Mouse (Mus musculus): Measurements from ENCODE around the gene Blcap.

Gene Blcap

DNA sequence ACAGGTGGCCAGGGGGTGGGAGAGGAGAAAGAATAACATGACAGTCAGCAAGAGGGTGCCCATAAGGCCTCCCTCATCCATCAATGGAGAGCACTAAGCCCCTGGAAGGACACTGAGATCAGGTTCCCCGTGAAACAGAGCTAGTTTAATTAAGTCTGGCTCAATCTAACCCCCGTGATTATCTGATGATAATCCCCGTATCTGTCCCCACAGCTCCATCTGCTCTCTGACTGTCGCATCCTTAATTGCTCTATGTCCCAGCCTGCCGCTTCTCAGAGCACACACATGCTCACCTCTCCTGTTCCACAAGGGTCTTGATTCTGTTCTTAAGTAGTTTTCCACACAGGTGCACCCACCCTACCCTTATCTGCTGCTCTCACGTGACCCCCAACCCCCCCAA lies 53.5 kb downstream of the Blcap start:
- no peak for DNase-seq

DNA sequence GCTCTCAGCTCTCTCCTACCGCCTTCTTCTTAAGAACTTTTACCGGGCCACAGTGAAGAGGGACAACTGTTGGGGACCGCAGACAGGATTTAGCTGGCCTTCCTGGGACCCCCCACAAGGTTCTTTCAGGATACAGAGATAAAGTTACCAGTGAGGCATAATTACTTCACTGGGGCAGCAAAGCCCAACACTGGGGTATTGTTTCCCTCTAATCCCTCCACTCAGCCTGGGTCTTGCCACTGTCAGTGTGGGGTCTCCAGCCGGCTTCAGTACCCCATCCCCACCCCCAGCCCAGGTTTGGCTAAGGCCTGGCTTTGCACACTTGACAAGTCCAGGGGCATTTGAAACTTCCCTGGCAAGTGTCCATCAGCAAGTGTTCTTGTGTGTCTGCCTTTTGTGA lies 56.7 kb downstream of the Blcap start:
- no peak for DNase-seq

DNA sequence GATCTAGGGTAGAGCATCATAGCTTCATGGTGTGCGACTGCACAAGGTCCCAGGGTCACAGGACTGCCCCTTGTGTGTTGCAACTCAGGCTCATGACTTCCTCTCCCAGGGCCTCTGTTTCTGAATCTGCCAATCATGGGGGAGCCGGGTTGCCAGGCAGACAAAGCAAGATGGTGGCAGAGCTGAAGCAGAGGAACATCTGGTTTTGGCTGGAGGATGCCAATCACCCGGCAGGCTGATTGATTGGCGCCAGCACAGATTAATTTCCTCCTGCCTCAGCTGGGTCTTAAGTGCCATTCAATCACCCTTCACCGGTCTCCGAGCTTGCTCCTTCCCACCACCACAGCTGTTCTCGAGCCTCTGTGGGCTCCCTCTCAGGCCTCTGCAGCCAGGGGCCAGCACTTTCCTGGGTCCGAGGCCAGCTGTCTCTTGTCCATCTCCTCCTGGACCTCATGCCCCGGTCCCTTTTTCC lies 57.3 kb downstream of the Blcap start:
- no peak for DNase-seq

DNA sequence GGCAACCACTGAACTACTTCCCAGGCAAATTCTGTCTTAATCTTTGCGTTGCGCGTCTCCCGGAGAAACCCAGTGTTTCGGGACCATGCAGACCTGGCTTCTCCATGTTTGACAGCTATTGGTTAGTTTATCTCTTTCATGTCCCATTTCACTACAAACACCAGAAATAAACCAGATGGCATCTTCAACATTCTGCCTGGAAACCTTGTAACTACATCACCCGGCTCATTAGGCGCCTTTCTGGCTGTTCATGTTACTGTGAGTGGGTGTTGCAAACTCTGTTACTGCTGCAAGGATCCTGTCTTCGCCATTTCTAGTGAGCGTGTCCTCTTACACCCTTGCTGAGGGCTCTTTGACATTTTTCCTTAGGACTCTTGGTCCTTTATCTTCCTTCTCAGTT lies 58.2 kb downstream of the Blcap start:
- DNase-seq: no peak

DNA sequence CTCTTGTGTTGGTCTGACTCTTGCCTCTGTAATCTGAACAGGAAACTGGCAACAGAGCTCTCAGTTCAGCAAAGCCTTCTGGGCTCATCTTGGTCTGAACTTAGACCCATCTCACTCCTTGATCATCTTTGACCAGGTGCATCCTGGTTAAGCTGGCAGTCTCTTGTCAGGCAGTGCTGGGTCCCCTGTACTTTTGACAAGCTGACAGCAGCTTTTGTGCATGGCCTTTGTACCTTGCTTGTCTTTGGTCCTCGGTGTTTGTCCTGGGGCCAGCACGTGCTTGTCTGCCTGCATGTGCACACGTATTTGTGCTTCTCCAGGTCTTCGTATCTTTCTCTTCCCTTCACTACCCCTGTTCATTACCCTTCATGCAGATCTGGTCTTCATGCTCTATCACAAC lies 61.0 kb downstream of the Blcap start:
- no peak for DNase-seq

DNA sequence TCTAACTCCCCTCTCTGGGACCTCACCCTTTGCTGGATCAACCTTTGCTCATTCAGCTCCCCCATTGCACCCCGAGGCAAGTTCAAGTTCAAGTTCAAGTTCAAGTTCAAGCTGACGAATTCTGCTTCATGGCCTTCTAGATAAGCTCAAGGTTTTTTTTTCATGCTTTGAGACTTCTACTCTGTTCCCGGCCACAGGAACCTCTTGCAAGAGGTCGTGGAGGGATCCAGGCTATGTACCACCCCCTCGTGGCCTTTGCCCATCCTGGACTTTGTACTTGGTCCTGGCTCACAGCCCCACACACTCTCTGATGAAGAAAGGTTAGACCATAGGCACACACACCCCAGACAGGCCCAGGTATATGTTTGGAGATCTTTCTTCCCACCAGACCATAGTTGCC lies 61.9 kb downstream of the Blcap start:
- DNase-seq: no peak

DNA sequence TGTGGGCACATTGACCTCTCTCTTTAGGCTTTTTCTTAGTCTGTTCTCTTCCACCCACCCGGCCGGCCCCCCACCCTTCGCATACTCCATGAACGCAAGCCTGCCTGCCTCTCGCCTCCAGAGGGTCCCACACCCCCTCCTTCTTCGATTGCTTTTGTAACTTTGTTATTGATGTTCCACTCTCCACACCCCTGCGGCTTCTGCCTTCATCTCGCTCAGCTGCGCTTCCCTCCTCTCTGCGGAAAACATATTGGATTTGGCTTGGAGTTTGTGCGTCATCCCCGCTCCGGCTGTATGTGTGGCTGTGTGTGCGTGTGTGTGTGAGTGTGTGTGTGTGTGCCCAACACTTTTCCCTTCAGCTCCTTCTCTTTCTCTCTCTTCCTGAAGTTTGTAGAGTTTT lies 64.3 kb downstream of the Blcap start:
- no peak for DNase-seq
